Mouse (Mus musculus) A20 (cell line): ENCODE measurements around the gene Slc2a1.

Source experiments
- DNase-seq: peaks from one replicate; pipeline ENCODE4 v3.0.0-alpha.2; 2011; ENCODE audit warnings: low read depth, low spot score

The Slc2a1 gene

GRCm38 (mm10) chr4:119108495-119109408 lies at the start of gene Slc2a1:
Slc2a1 (plus strand) TSS chr4:119108711.
- DNase-seq = peak; percentile 99

DNA sequence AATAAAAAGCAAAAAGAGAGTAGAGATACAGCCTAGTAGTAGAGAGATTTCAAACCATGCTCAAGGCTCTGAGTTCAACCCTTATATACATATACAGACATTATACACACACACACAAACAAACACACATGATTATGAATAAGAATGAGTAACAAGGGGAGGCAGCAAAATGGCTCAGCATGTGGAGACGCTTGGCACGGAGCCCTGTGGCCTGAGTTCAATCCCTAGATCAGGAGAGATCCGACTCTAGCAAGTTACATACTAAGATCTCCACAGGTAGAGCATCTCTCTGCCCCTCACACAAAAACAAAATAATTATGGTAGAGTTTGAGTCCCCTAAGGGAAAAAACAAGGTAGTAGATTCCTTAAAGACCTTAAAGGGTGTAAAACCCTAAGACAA lies 41.7 kb upstream of the Slc2a1 start:
- no peak for DNase-seq

DNA sequence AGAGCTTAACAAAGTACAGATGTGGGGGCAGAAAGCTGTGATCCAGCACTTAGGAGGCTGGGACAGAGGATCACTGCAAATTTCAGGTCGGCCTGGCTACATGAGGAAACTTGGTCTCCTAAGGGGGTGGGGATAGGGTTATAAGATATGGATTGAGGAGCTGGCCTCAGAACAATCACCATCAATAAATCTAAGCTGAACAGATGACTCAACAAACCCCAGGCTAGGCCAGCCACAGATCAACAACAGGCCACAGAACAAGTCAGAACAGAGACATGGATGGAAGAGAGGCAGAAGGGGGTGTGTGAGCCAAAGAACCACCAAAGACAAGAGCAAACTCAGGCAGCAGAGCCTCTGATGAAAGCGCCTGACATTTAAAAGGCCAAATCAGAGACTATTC lies 41.3 kb upstream of the Slc2a1 start:
- no peak for DNase-seq

DNA sequence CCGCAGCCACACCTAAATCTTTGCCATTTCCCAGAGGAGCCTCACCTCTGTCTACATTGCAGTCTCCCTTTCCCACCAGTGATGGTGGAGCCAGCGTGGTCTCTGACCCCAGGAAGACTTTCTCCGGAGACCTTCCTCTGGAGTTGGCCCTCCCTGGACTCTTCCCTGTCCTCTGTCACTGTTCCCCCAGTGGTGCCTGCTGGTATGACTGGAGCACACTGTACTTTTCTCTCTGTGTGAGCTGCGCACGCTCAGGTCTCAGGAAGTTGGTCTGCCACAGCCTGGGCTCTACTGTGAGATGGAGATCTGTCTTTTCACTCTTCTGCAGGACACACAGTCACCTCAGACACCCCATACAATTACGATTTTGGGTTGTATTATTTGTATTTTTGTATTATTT lies 39.6 kb upstream of the Slc2a1 start:
- no peak for DNase-seq

DNA sequence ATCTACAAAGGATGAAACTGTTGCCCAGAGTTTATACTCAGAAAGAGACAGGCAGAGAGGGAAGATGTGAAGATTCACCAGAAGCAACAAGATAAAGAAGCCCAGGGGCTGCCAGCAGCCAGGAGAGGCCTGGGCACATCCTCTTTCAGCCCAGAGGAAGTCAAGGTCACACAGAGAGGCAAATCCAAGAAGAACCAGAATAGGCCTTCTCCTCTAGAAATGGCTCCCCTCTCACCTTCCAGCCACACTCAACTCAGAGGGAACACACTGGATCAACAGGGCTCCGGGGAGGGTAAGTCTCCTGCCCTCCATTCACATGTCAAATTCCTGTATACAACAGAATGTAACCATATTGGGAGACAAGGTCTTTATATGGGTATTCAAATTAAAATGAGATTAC lies 38.3 kb upstream of the Slc2a1 start:
- no peak for DNase-seq

- no peak for DNase-seq
Measured at GRCm38 (mm10) chr4:119070959-119071647, 37.4 kb upstream of the Slc2a1 start.

GRCm38 (mm10) chr4:119071648-119072362 lies 36.7 kb upstream of the Slc2a1 start:
- DNase-seq = no peak

DNA sequence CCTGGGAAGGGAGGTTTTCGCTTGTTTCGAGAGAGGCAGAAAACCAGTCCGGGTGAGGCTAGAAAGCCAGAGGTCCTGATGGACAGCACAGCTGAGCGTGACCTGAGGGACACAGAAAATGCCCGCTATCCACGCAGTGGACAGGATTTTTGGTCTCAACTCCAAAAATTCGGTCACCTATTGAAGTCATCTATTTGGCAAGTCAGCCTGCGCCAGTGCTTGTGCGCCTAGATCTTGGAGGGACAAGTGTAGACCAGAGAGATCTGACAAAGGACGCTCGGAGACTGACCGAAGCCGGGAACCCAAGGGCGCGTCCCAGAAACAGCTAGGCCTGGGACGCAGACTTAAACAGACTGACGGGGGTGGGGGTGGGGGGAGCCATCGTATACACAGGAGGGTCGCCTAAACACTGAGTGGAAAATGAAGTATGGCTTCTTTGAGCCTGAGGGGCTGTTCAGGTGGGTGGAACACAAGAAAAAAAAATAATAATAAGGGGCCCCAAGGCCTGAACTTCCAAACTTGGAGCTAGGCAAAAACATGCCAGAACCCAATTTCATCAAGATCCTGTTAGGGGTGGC lies 36.1 kb upstream of the Slc2a1 start:
- no peak for DNase-seq

DNA sequence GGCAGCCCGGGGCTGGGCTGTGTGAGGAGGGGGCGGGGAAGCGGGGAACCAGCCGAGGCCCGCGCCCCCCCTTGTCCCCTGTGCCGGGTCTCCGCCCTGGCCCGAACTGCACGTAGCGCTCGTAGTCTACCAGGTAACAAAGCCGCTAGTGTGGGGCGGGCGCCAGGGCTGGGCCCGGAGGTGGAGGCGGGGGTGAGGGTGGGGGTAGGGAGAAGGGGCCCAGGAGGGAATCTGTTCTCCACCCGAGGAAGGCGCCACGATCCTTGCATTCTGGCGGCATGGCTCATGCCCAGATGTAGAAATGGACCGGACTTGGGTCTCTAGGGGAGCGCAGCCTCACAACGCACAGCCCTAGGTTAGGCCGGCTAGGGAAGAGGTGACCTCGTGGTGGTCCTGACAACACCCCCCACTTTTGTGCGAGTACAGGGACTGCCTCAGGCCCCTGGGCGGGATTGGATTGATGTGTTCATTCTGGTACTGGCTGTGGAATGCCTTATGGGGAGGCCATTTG lies 35.5 kb upstream of the Slc2a1 start:
- DNase-seq = no peak

GRCm38 (mm10) chr4:119073626-119074025 lies 34.9 kb upstream of the Slc2a1 start:
- DNase-seq = no peak

DNA sequence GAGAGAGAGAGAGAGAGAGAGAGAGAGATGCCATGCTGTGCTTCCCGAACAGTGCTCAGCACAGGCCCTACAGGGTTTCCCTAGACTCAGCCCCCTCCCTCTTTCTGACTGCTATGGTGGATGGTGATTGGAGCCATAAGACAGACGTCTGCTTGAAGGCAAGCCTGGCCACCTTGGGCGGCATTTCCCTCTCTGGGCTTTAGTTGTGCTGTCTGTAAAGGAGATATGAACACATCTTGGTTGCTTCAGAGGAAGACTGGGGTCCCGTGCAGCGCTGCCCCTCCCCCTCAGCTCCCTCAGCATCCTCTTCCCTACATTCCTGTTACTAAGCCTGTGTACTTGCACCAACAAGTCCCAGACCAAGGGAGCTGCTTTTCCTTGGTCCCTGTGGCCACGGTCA lies 33.9 kb upstream of the Slc2a1 start:
- DNase-seq = no peak

GRCm38 (mm10) chr4:119075273-119075672 lies 33.2 kb upstream of the Slc2a1 start:
- no peak for DNase-seq

GRCm38 (mm10) chr4:119076336-119076735 lies 32.2 kb upstream of the Slc2a1 start:
- DNase-seq = no peak

DNA sequence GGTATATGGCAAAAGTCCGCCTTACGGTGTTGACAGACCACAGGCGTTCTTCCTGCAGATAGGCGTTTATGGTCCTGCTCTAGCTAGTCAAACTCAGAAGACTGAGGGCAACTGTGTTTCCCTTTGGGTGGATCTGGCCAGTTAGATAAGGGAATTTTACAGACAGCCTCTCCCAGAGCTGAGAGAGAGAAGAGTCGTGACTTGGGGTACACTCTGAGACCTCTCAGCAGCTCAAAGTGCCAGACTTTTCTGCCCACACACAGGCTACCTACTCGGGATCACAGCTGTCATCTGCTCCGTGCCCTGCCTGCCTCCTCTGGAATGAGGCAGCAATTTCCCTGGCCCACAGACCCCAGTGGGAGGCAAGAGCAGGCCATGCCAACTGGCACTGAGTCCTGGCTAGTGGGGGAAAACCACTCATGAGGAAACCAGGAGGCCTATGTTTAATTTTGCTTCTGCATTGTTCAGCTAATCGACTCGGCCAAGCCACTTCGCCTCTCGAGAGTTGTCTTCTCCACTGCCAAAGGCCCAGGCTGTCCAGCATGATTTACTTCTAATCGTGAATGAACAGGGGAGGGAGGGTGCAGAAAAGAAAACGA lies 31.3 kb upstream of the Slc2a1 start:
- DNase-seq = no peak

GRCm38 (mm10) chr4:119079928-119080327 lies 28.6 kb upstream of the Slc2a1 start:
- no peak for DNase-seq

GRCm38 (mm10) chr4:119082740-119083231 lies 25.7 kb upstream of the Slc2a1 start:
- DNase-seq = no peak

DNA sequence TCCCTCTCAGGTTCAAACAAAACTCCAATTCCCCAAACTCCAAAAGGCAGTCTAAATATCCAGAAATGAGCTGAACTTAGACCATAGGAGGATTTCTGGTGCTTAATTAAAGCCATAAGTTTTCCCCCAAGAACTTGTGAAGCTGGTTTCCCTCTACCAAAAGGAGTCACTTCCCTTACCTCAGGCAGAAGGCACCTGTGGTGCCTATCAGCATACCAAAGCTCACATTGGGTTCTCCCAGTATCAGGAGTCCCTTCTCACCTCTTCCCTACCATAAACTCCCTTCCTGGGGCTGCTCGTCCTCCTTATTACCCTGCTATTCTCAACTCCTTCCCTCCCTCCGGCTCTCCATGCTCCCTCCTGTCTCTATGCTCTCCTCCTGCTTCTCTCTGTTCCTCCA lies 20.1 kb upstream of the Slc2a1 start:
- DNase-seq = no peak

DNA sequence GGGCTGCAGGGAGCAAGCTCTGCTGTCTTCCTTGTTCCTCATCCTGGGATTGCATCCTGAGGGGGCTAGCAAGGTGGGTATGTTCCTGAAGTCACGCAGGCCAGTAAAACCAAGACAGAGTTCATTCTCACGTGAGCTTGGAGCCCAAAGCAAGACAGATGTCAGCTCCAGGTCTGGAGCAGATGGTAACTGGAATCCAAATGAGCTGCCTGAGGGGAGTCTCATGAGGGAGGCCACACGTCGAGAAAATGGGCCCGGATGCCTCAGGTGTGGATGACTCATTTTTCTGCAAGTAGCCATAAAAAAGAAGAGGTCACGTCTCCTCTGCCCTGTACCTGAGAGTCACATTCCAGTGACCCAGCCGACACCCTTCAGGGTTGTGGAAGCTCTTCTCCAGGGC lies 14.6 kb upstream of the Slc2a1 start:
- DNase-seq = no peak

DNA sequence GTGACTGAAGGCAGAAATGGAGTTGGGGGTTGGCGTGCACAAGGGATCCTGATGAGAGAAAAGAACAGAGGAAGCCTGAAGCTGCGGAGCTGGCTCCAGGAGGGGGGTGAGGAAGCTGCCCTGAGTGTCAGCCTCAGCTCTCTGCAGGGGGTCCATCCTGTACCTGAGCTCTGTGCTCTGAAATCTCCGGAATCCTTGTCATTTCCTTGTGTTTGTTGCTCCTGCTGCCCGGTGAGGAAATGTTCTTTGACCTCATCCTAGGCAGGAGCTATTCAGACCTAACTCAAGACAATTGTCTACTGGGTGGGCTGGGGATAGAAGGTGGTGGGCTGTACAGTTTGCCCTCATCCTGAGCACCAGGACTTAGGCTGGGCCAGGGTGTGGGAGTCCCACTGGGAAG lies 13.5 kb upstream of the Slc2a1 start:
- no peak for DNase-seq

- no peak for DNase-seq
Measured at GRCm38 (mm10) chr4:119096401-119096800, 12.1 kb upstream of the Slc2a1 start.

DNA sequence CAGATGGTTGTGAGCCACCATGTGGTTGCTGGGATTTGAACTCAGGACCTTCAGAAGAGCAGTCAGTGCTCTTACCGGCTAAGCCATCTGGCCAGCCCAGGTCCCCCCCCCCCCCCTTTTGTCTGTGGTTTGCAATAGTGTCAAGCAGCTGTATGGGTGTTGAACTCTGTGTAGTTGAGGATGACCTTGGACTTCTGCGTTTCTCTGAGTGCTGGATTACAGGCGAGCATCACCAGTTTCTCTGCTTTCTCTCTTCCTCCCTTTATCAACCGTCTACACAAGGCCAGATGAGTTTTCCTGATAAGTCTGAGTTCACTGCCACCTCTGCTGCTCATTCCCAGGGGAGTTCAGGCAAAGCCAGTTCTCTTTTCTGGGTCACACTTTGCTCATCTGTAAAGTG lies 11.1 kb upstream of the Slc2a1 start:
- DNase-seq = no peak
